Mouse (Mus musculus) C2C12 (cell line): ENCODE results near the gene Gm49387. TPM values are rescaled to one million over a fixed set of nuclear protein-coding genes. Genes with fewer than 3 reads are reported as not detected.
"Not testable (repeated sequence)": the region's sequence is repeated elsewhere in the genome, so short reads cannot be mapped to it uniquely, and the experiment has no call there.

Source experiments
- H3K27me3 ChIP-seq: one replicate; pipeline ENCODE4 v1.6.1; 2011; ENCODE audit not compliant: control insufficient read depth, insufficient read depth, insufficient read length
- H3K36me3 ChIP-seq: one replicate; pipeline ENCODE4 v1.6.1; 2011; ENCODE audit not compliant: control insufficient read depth, insufficient read depth
- H3K4me3 ChIP-seq: one replicate; pipeline ENCODE4 v1.5.1; 2011; ENCODE audit warnings: mild to moderate bottlenecking, control low read depth; ENCODE audit not compliant: poor library complexity, insufficient read depth, severe bottlenecking
- H3K79me2 ChIP-seq: one replicate; pipeline ENCODE4 v1.6.1; 2011; ENCODE audit not compliant: control insufficient read depth, insufficient read depth
- H3K79me3 ChIP-seq: one replicate; pipeline ENCODE4 v1.6.1; 2011; ENCODE audit warnings: low read depth, control low read depth
- H3ac ChIP-seq: one replicate; pipeline ENCODE3; 2011; ENCODE audit warnings: low read depth; ENCODE audit not compliant: control insufficient read depth, insufficient read length
- CEBPB ChIP-seq: IDR thresholded peaks from one replicate; pipeline ENCODE4 v1.6.1; 2011; ENCODE audit warnings: low read depth, mild to moderate bottlenecking, control low read depth, moderate library complexity
- CTCF ChIP-seq: IDR thresholded peaks from one replicate; pipeline ENCODE4 v1.5.1; 2011; ENCODE audit not compliant: control insufficient read depth, insufficient read depth, insufficient read length
- FOSL1 ChIP-seq: IDR thresholded peaks from one replicate; pipeline ENCODE4 v1.8.0; 2011; ENCODE audit warnings: mild to moderate bottlenecking, low read length; ENCODE audit not compliant: poor library complexity, insufficient read depth, severe bottlenecking
- MAX ChIP-seq: IDR thresholded peaks from one replicate; pipeline ENCODE4 v1.6.1; 2011; ENCODE audit warnings: mild to moderate bottlenecking, control low read depth
- MYOD1 ChIP-seq: IDR thresholded peaks from one replicate; pipeline ENCODE4 v1.6.1; 2011; ENCODE audit warnings: low read depth; ENCODE audit not compliant: control insufficient read depth, insufficient read length
- MYOG ChIP-seq: IDR thresholded peaks from one replicate; pipeline ENCODE4 v1.6.1; 2011; ENCODE audit not compliant: control insufficient read depth, insufficient read length; ENCODE audit errors: extremely low read depth
- USF1 ChIP-seq: IDR thresholded peaks from one replicate; pipeline ENCODE4 v1.6.1; 2011; ENCODE audit warnings: low read depth, mild to moderate bottlenecking, control low read depth, moderate library complexity
- polyA plus RNA-seq: library from polyadenylated mRNA; unstranded; fragments of >200 nt; fragmentation: generic; extraction: Trizol; gene quantifications from one replicate; pipeline ENCODE4 v1.2.1, GENCODE M21; 2012; ENCODE audit warnings: missing spikeins

Gm49387 gene
- polyA plus RNA-seq, 1 experiment = not detected

DNA sequence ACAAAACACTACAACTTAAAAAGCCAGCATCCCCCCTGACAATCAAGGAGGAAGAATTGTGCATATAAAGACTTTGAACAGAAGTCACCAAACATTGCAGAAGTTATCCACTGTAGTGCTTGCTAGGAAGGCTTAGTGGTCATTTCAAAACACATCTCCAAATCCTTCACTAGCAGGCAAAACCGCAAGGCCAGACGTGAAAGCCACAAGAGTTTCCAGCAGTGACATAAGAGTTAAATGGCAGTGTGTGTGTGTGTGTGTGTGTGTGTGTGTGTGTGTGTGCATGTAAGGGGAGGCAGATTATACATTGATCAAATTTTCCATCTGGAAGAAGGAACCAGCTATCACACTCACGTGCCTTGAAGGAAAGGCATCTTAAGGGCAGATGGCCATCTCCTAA, 22.7 kb downstream of the Gm49387 start:
- no peak for TF ChIP-seq FOSL1
- TF ChIP-seq CEBPB = no peak
- TF ChIP-seq MYOD1 = no peak
- TF ChIP-seq MAX = no peak
- TF ChIP-seq USF1 = no peak
- TF ChIP-seq CTCF = no peak
- no peak for TF ChIP-seq MYOG
- no peak overlapping the region for H3ac ChIP-seq
- H3K4me3 ChIP-seq = no peak overlapping the region
- H3K79me2 ChIP-seq = no peaks in the 10 kb centered on the region
- no peaks in the 10 kb centered on the region for H3K36me3 ChIP-seq
- H3K79me3 ChIP-seq = no peaks in the 10 kb centered on the region
- H3K27me3 ChIP-seq = peaks cover 13% of the 10 kb centered on the region

DNA sequence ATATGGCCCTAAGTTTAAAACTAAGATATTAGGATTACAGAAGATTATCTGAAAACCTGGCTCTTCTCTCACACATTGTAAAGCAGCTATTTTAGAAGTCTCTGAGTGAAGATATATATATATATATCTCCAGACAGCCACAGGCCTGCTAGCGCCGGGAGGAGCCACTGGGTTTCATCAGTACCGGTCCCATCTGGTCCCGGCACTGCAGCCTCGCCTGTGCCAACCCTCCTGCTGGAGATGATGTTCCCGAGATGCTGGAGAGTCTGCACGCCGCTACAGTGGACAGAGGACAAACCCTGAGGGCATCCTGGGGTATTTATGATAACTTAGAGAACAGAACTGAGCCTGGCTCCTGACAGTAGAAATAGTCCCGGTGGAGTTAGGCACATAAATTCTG, 23.5 kb downstream of the Gm49387 start:
- Histone ChIP-seq H3K79me2 (no peaks in the 10 kb centered on the region), H3ac (no peak overlapping the region), H3K4me3 (no peak overlapping the region), H3K36me3 (no peaks in the 10 kb centered on the region), H3K27me3 (peaks cover 13% of the 10 kb centered on the region), H3K79me3 (no peaks in the 10 kb centered on the region)
- TF ChIP-seq MYOD1 (no peak), MAX (no peak), USF1 (no peak), FOSL1 (no peak), CTCF (no peak), MYOG (no peak), CEBPB (no peak)

DNA sequence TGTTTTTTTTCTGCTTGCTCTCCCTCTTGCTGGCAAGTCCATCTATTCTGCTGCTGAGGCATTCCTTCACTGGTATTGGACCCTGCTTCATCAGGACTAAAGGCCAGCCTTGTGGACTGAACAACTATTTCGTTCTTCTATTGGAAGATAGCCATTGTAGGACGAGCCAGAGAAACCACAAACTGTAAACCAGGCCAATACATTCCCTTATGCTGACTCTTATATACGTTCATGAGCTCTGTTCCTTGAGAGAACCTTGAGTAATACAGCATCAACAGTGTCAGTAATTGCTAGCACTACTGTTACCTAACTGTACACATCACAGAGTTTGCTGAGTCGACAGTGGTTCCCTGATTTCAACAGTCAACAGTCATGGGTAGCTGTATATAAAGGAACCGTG, 27.0 kb downstream of the Gm49387 start:
- Histone ChIP-seq H3K79me2 (no peaks in the 10 kb centered on the region), H3K27me3 (peaks cover 32% of the 10 kb centered on the region), H3ac (no peak overlapping the region), H3K4me3 (no peak overlapping the region), H3K79me3 (no peaks in the 10 kb centered on the region), H3K36me3 (no peaks in the 10 kb centered on the region)
- TF ChIP-seq CEBPB (no peak), FOSL1 (no peak), USF1 (no peak), CTCF (no peak), MYOG (no peak), MAX (no peak), MYOD1 (no peak)

DNA sequence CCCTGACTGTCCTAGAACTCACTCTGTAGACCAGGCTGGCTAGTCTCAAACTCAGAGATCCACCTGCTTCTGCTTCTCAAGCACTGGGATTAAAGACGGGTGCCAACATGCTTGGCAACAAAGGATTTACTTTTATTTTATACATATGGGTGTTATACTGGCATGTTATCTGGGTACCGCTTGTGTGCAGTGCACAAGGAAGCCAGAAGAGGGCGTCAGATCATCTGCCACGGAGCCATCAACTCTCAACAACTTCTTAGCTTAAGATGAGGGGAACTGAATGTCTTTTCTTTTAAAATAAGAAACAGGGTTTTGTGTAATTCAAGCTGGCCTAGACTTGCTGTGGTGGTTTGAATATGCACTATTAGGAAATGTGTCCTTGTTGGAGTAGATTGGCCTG, 28.7 kb downstream of the Gm49387 start:
- H3K36me3 ChIP-seq = no peaks in the 10 kb centered on the region
- no peak overlapping the region for H3K4me3 ChIP-seq
- H3K79me3 ChIP-seq = no peaks in the 10 kb centered on the region
- H3K79me2 ChIP-seq = no peaks in the 10 kb centered on the region
- no peak for TF ChIP-seq USF1
- no peak for TF ChIP-seq MYOD1
- TF ChIP-seq CEBPB = no peak
- no peak for TF ChIP-seq FOSL1
- TF ChIP-seq MYOG = no peak
- no peak for TF ChIP-seq MAX
- TF ChIP-seq CTCF = no peak
- H3ac ChIP-seq = no peak overlapping the region
- H3K27me3 ChIP-seq = peaks cover 37% of the 10 kb centered on the region

DNA sequence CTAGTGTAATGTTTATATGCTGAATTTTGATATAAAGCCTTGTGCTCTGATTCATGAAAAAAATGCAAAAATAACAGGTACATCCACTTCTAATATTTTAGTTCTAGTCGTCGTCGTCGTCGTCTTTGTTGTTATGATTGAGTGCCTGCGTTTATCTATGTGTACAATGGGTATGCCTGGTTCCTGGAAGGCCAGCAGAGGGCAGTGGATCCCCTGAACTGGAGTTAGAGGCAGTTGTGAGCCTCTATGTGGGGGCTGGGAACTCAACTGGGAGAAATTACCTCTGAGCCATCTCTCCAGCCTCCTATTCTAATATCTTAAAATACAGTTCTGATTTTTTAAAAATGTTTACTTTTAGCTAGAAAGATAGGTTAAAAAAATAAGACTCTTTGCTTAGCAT, 35.2 kb downstream of the Gm49387 start:
- TF ChIP-seq CTCF (no peak), FOSL1 (no peak), CEBPB (no peak), MAX (no peak), MYOD1 (no peak), USF1 (no peak), MYOG (no peak)
- H3K4me3 ChIP-seq = no peak overlapping the region

DNA sequence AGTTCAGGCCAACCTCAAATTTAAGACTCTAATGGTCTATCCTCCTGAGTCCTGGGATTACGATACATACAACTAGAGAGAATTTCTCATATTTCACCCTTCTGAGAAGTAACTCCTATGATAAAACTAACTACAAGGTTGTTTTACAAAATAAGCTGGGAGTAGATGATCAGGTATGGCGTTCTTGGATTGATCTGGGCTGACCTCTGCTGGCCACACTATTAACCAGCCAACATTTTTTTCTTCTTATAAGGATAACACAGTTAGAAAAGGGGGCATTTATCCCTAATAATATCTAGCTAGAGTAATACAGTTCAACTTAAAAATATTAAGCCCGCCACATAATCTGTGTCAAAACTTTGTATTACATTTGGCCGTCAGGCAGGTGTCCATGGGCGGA, 35.8 kb downstream of the Gm49387 start:
- H3K27me3 ChIP-seq = peaks cover 41% of the 10 kb centered on the region
- H3K36me3 ChIP-seq = no peaks in the 10 kb centered on the region
- H3ac ChIP-seq = no peak overlapping the region
- H3K79me3 ChIP-seq = no peaks in the 10 kb centered on the region
- TF ChIP-seq MYOD1 = no peak
- H3K4me3 ChIP-seq = no peak overlapping the region
- H3K79me2 ChIP-seq = no peaks in the 10 kb centered on the region

More for the DNA sequence above, 35.2 kb downstream of the Gm49387 start:
- H3K79me3 ChIP-seq = no peaks in the 10 kb centered on the region
- no peaks in the 10 kb centered on the region for H3K36me3 ChIP-seq
- no peaks in the 10 kb centered on the region for H3K79me2 ChIP-seq
- H3ac ChIP-seq = no peak overlapping the region
- H3K27me3 ChIP-seq = peaks cover 40% of the 10 kb centered on the region

DNA sequence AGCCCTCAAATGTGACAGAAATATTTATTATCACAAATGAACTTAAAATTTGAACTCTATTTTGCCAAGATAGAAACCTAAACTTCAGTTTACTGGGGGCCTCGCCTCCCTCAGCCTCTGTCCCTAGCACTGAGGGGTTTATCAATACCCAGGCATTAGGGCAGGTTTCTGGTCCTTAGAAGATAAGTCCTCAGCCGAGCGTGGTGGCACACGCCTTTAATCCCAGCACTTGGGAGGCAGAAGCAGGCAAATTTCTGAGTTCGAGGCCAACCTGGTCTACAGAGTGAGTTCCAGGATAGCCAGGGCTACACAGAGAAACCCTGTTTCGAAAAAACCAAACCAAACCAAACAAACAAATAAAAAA, 38.1 kb downstream of the Gm49387 start:
- not testable (repeated sequence) for H3K36me3 ChIP-seq, H3K79me3 ChIP-seq, H3K4me3 ChIP-seq, H3ac ChIP-seq, H3K79me2 ChIP-seq
- peaks cover 35% of the 10 kb centered on the region for H3K27me3 ChIP-seq
